Mouse (Mus musculus) lung, adult 2 months (tissue): ENCODE measurements around the gene Ttyh2. TPM values are rescaled to one million over a fixed set of nuclear protein-coding genes. Genes with fewer than 3 reads are reported as not detected.
"Not testable (repeated sequence)": the region's sequence is repeated elsewhere in the genome, so short reads cannot be mapped to it uniquely, and the experiment has no call there.

Experiments
- DNase-seq: peaks from one replicate; pipeline ENCODE4 v3.0.0; 2022
- H3K4me1 ChIP-seq: fragments of 200-500 bp; 2 replicates; pipeline ENCODE4 v1.6.1; 2011; ENCODE audit warnings: low read length; ENCODE audit not compliant: control insufficient read depth, insufficient read depth
- H3K4me3 ChIP-seq: fragments of 200-500 bp; replicated peaks from 2 replicates; pipeline ENCODE3; 2011; ENCODE audit warnings: low read depth, mild to moderate bottlenecking, control low read depth, low read length; ENCODE audit errors: extremely low read depth
- CTCF ChIP-seq: fragments of 200-500 bp; IDR thresholded peaks from 2 replicates; pipeline ENCODE4 v1.5.1; 2011; ENCODE audit warnings: mild to moderate bottlenecking, low read length, control low read depth; ENCODE audit not compliant: insufficient read depth
- POLR2A ChIP-seq: fragments of 200-500 bp; IDR thresholded peaks from 2 replicates; pipeline ENCODE4 v1.6.1; 2011; ENCODE audit warnings: low read depth, mild to moderate bottlenecking, control low read depth, low read length, borderline replicate concordance; ENCODE audit errors: extremely low read depth
- WGBS: fragments of 180-500 bp; shearing (Covaris S2); methylation state at CpG from one replicate; pipeline ENCODE4 v1.1.7; 2018; 5-methylcytosine and 5-hydroxymethylcytosine counted together
- polyA plus RNA-seq: library from polyadenylated mRNA; depleted of rRNA; stranded (reverse); fragments of >200 nt; gene quantifications from 2 replicates; pipeline ENCODE4 v1.2.3, GENCODE M21; 2012

Gene Ttyh2
- polyA plus RNA-seq, 1 experiment: 20.8 TPM

DNA sequence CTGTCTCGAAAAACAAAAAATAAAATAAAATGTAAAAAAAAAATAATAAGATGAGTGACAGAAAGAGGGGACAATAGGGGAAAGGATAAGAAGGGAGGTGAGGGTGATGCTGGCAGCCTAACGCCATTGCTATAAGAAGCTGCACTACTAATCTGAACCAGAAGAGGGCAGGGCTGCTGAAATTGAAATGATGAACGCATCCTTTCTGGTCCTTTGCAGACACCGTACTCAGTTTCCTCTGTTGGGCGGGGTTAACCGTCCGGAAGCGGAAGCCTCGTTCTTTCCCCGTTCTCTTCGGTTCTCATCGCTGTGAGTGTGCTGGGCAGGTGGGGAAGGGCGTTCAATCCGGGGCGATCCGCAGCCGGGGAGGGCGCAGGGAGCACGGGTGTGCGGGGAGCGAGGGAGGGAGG lies 6.9 kb upstream of the Ttyh2 start, which contains the start of gene Rpl38:
Rpl38 (plus strand) TSS at position 224 of the 410 bp plus-strand sequence.
- Histone ChIP-seq H3K4me3 (peak within 1 kb of the TSS; percentile 78), H3K4me1 (peaks cover 13% of the 10 kb centered on the region)
- TF ChIP-seq CTCF (peak; percentile 61), POLR2A (peak; percentile 93; the same call in 1 of the 2 replicates)
- DNase-seq: peak; percentile 90
- WGBS: under 1% methylated on average over 20 of the region's 21 CpGs

GRCm38 (mm10) chr11:114668741-114669623 lies 6.2 kb upstream of the Ttyh2 start:
- DNase-seq: peak; percentile 60
- TF ChIP-seq CTCF (peak; percentile 52), POLR2A (peak; percentile 6; the same call in 1 of the 2 replicates)
- H3K4me3 ChIP-seq: peak overlapping the region; percentile 78
- peaks cover 13% of the 10 kb centered on the region for H3K4me1 ChIP-seq
- WGBS: under 1% methylated on average over 60 of the region's 60 CpGs

- Histone ChIP-seq H3K4me3 (peak overlapping the region; percentile 17), H3K4me1 (peaks cover 13% of the 10 kb centered on the region)
- no peak for DNase-seq
- 7% methylated on average over 12 of the region's 12 CpGs for WGBS
- TF ChIP-seq CTCF (no peak), POLR2A (no peak)
These were observed 5.5 kb upstream of the Ttyh2 start for GRCm38 (mm10) chr11:114669651-114670168.

DNA sequence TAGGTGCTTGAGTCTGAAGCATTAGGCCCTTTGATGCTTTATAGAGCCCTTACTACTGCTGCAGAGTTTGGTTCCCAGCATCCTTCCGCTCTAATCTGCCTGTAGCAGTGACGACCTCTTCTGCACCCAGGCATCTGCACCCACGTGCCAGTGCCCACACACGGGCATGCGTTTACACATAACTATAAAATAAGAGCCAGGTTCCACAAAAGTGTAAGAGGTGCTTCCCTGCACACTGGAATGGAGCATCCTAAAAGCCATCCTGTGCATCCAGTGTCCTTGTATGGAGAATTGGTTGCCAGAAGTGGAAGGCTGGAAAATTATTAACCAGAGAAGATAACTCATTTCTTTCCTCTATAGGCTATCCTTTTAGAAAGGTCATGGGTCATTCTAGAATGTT lies 4.1 kb upstream of the Ttyh2 start:
- TF ChIP-seq CTCF: no peak
- TF ChIP-seq POLR2A: no peak
- WGBS: 83% methylated on average over 5 of the region's 5 CpGs

GRCm38 (mm10) chr11:114672794-114673718 lies 2.2 kb upstream of the Ttyh2 start:
- TF ChIP-seq CTCF: peak; percentile 68
- TF ChIP-seq POLR2A: peak; percentile 9; the same call in 1 of the 2 replicates
- WGBS: 64% methylated on average over 9 of the region's 9 CpGs
- DNase-seq: peak; percentile 21

More for the DNA sequence above, 4.1 kb upstream of the Ttyh2 start:
- no peak for DNase-seq
- Histone ChIP-seq H3K4me3 (no peak overlapping the region), H3K4me1 (peaks cover 15% of the 10 kb centered on the region)

DNA sequence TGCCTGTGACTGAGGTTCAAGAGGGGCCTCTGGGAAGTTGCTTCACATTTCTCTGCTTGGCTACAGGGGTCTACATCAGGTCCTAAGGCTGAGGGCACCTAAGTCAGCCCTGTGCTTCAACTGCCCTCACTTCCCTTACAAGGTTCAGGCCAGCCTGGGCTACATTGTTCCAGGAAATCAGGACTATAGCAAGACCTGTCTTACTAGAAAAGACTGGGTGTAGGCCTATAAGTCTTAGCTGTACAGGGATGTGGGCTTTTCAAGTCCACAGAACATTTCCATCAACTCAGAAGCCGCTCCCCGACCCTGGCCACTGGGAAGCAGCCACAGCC lies 1.5 kb upstream of the Ttyh2 start:
- WGBS: 81% methylated on average over 2 of the region's 2 CpGs
- no peak for DNase-seq
- TF ChIP-seq CTCF (no peak), POLR2A (no peak)
- H3K4me1 ChIP-seq: peaks cover 17% of the 10 kb centered on the region
- H3K4me3 ChIP-seq: no peak overlapping the region

More at GRCm38 (mm10) chr11:114672794-114673718, 2.2 kb upstream of the Ttyh2 start:
- Histone ChIP-seq H3K4me3 (no peak overlapping the region), H3K4me1 (peaks cover 17% of the 10 kb centered on the region)

DNA sequence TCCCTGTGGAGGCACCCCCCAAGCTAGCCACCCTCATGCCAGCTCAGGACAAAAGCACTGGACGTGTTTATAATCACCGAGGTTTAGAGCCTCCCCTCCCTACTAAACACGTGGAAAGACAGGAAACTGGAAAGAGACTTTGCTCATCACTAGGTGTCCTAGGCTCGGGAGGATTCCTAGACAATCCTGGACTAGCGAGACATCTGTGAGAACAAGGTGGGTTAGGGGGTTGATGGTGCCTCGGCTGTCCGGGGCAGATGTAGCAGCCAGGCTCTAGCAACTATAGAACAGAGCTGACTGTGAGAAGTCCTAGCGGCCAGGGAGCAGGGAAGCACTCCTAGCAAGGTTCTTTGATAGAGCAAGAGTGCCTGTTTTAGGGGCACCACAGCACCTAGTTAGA lies 1.1 kb upstream of the Ttyh2 start:
- no peak for DNase-seq
- WGBS: 49% methylated on average over 8 of the region's 8 CpGs
- Histone ChIP-seq H3K4me3 (no peak overlapping the region), H3K4me1 (peaks cover 18% of the 10 kb centered on the region)
- no peak for TF ChIP-seq POLR2A
- TF ChIP-seq CTCF: no peak

GRCm38 (mm10) chr11:114674796-114675195 lies 435 bp upstream of the Ttyh2 start:
- not testable (repeated sequence) for DNase-seq, H3K4me3 ChIP-seq
- 88% methylated on average over 2 of the region's 3 CpGs for WGBS
- H3K4me1 ChIP-seq: peaks cover 17% of the 10 kb centered on the region

- H3K4me1 ChIP-seq: peaks cover 11% of the 10 kb centered on the region
- no peak for TF ChIP-seq POLR2A
- no peak for TF ChIP-seq CTCF
- 6% methylated on average over 27 of the region's 27 CpGs for WGBS
- peak overlapping the region; percentile 87 for H3K4me3 ChIP-seq
- peak; percentile 42 for DNase-seq
These were observed 683 bp downstream of the Ttyh2 start for GRCm38 (mm10) chr11:114675826-114676401.
